ENCODE assay signal across 8 mouse cellular contexts in genomic region chr5:129164091-129164490, GRCm38 (mm10).
DNase-seq lines count a peak whose midpoint lies in the region; ATAC-seq and TF ChIP-seq lines count a peak whose summit lies in the region.

No protein-coding gene starts in this region.

- no peak for ATAC-seq in lung, embryonic 14.5 days (ENCODE audit: insufficient read depth)
- ATAC-seq in liver, embryonic 11.5 days (replicated peaks; ENCODE audit: low FRiP score): no peak

- H3K27me3 ChIP-seq in lung, embryonic 14.5 days (ENCODE audit: insufficient read depth, low read length): no peaks in the 10 kb centered on the region
- H3K27me3 ChIP-seq in liver, embryonic 11.5 days (replicated peaks; ENCODE audit: control insufficient read depth, insufficient read depth, low read length): no peaks in the 10 kb centered on the region
- H3K27me3 ChIP-seq in cerebellum, adult 2 months (ENCODE audit: control insufficient read depth, insufficient read depth, low read length): peaks cover 2% of the 10 kb centered on the region; the same call in 1 of the 2 replicates

- DNase-seq in 3T3-L1 (ENCODE audit: low read depth, low spot score): peak; percentile 64
- peak; percentile 54 for DNase-seq in embryo, embryonic 11 days
- peak; percentile 26 to 41 for DNase-seq in heart, postnatal 36 days
- DNase-seq in lung, embryonic 14.5 days: peak; percentile 56
- DNase-seq in left cerebral cortex, postnatal 10 days (ENCODE audit: extremely low spot score in 1 of 2, low spot score in 2 of 2): no peak
- no peak for DNase-seq in frontal cortex, postnatal 14 days (ENCODE audit: low spot score in 2 of 2)
- DNase-seq in liver, embryonic 11.5 days (ENCODE audit: low spot score): no peak
- DNase-seq in cerebellum, adult 2 months: no peak

- peaks cover 23% of the 10 kb centered on the region for H3K4me1 ChIP-seq in lung, embryonic 14.5 days (ENCODE audit: insufficient read depth)
- H3K4me1 ChIP-seq in liver, embryonic 11.5 days (replicated peaks; ENCODE audit: control insufficient read depth, insufficient read depth, low read length): no peaks in the 10 kb centered on the region
- H3K4me1 ChIP-seq in cerebellum, adult 2 months (ENCODE audit: control insufficient read depth, insufficient read depth, low read length): no peaks in the 10 kb centered on the region

- H3K27ac ChIP-seq in lung, embryonic 14.5 days (ENCODE audit: low read depth): peak overlapping the region; percentile 82
- no peak overlapping the region for H3K27ac ChIP-seq in liver, embryonic 11.5 days (ENCODE audit: low read depth, low read length)
- H3K27ac ChIP-seq in cerebellum, adult 2 months (ENCODE audit: insufficient read depth, low read length): no peak overlapping the region

- TF ChIP-seq POLR2A in cerebellum, adult 2 months (IDR thresholded peaks at IDR 0.05; ENCODE audit: borderline replicate concordance, insufficient read depth, low read length): no peak

- no peak overlapping the region for H3K9ac ChIP-seq in lung, embryonic 14.5 days
- H3K9ac ChIP-seq in liver, embryonic 11.5 days (ENCODE audit: low read depth, low read length): no peak overlapping the region

- 11% methylated on average over 10 of the region's 10 CpGs for WGBS in lung, embryonic 14.5 days
- WGBS in liver, embryonic 11.5 days: 49% methylated on average over 10 of the region's 10 CpGs
- 53% methylated on average over 10 of the region's 10 CpGs for WGBS in cerebellum, adult 2 months

- no peaks in the 10 kb centered on the region for H3K36me3 ChIP-seq in lung, embryonic 14.5 days (ENCODE audit: insufficient read depth)
- no peaks in the 10 kb centered on the region for H3K36me3 ChIP-seq in liver, embryonic 11.5 days (ENCODE audit: control insufficient read depth, insufficient read depth, low read length)

- no peak overlapping the region for H3K4me2 ChIP-seq in lung, embryonic 14.5 days
- no peak overlapping the region for H3K4me2 ChIP-seq in liver, embryonic 11.5 days

- TF ChIP-seq CTCF in lung, embryonic 14.5 days (IDR thresholded peaks at IDR 0.05; ENCODE audit: low read depth): no peak
- no peak for TF ChIP-seq CTCF in cerebellum, adult 2 months (IDR thresholded peaks at IDR 0.05; ENCODE audit: borderline replicate concordance, insufficient read depth, low read depth, low read length)

- H3K4me3 ChIP-seq in lung, embryonic 14.5 days (ENCODE audit: low read depth, low read length): no peak overlapping the region
- H3K4me3 ChIP-seq in liver, embryonic 11.5 days (ENCODE audit: low read depth, low read length): no peak overlapping the region
- H3K4me3 ChIP-seq in cerebellum, adult 2 months (replicated peaks; ENCODE audit: insufficient read depth, low read depth, low read length): no peak overlapping the region

- no peaks in the 10 kb centered on the region for H3K9me3 ChIP-seq in lung, embryonic 14.5 days (ENCODE audit: low read depth, low read length)
- no peaks in the 10 kb centered on the region for H3K9me3 ChIP-seq in liver, embryonic 11.5 days (ENCODE audit: control insufficient read depth, low read length)

- intact Hi-C loops in heart, postnatal 36 days (cut with DNase I): no loop called here
- intact Hi-C loops in left cerebral cortex, postnatal 10 days (cut with DNase I): no loop called here

Comparison
In these comparisons a context has a peak if more than half of its experiments do, and no peak if none do; other contexts are left out.
1. DNase-seq: peak in 3T3-L1 (single experiment), embryo, embryonic 11 days (single experiment), heart, postnatal 36 days (2 of 2) and lung, embryonic 14.5 days (single experiment); none in left cerebral cortex, postnatal 10 days (0 of 2), frontal cortex, postnatal 14 days (0 of 2), liver, embryonic 11.5 days (single experiment) and cerebellum, adult 2 months (0 of 2).